Mouse (Mus musculus): ENCODE data around the gene Car15. TPM values are rescaled to one million over a fixed set of nuclear protein-coding genes. Genes with fewer than 3 reads are reported as not detected.

The Car15 gene
- polyA plus RNA-seq, 1 experiment from 2014 or later: 0.39 TPM

GRCm38 (mm10) chr16:17842437-17842836 is 4.3 kb upstream of the Car15 start:
- 93% methylated on average over 7 of the region's 7 CpGs for WGBS
- no peak for ATAC-seq
- H3K36me3 ChIP-seq (ENCODE audit: control insufficient read depth, insufficient read depth): peaks cover 62% of the 10 kb centered on the region

GRCm38 (mm10) chr16:17839976-17840375 is 1.8 kb upstream of the Car15 start:
- H3K4me3 ChIP-seq (ENCODE audit: low read depth, low read length): no peak overlapping the region
- no peak for ATAC-seq
- H3K27ac ChIP-seq (ENCODE audit: low read depth, low read length): no peak overlapping the region
- H3K36me3 ChIP-seq (ENCODE audit: control insufficient read depth, insufficient read depth): peaks cover 40% of the 10 kb centered on the region
- H3K4me2 ChIP-seq (replicated peaks; ENCODE audit: low read depth): no peak overlapping the region
- 84% methylated on average over 4 of the region's 4 CpGs for WGBS
- H3K27me3 ChIP-seq (replicated peaks; ENCODE audit: control insufficient read depth, insufficient read depth, low read length): peaks cover 17% of the 10 kb centered on the region
- no peak overlapping the region for H3K9ac ChIP-seq (ENCODE audit: low read depth, low read length)
- H3K4me1 ChIP-seq (replicated peaks; ENCODE audit: control insufficient read depth, insufficient read depth, low read length): no peaks in the 10 kb centered on the region
- TF ChIP-seq CTCF (IDR thresholded peaks at IDR 0.05; ENCODE audit: low read depth): no peak
- no peaks in the 10 kb centered on the region for H3K9me3 ChIP-seq (ENCODE audit: control insufficient read depth)

More at GRCm38 (mm10) chr16:17842437-17842836, 4.3 kb upstream of the Car15 start:
- peak overlapping the region; percentile 7; the same call in 1 of the 2 replicates for H3K27ac ChIP-seq (ENCODE audit: low read depth, low read length)
- no peak overlapping the region for H3K4me3 ChIP-seq (ENCODE audit: low read depth, low read length)
- TF ChIP-seq CTCF (IDR thresholded peaks at IDR 0.05; ENCODE audit: low read depth): no peak
- no peak overlapping the region for H3K4me2 ChIP-seq (replicated peaks; ENCODE audit: low read depth)
- H3K9ac ChIP-seq (ENCODE audit: low read depth, low read length): no peak overlapping the region
- H3K4me1 ChIP-seq (replicated peaks; ENCODE audit: control insufficient read depth, insufficient read depth, low read length): no peaks in the 10 kb centered on the region
- no peaks in the 10 kb centered on the region for H3K9me3 ChIP-seq (ENCODE audit: control insufficient read depth)
- H3K27me3 ChIP-seq (replicated peaks; ENCODE audit: control insufficient read depth, insufficient read depth, low read length): no peaks in the 10 kb centered on the region

DNA sequence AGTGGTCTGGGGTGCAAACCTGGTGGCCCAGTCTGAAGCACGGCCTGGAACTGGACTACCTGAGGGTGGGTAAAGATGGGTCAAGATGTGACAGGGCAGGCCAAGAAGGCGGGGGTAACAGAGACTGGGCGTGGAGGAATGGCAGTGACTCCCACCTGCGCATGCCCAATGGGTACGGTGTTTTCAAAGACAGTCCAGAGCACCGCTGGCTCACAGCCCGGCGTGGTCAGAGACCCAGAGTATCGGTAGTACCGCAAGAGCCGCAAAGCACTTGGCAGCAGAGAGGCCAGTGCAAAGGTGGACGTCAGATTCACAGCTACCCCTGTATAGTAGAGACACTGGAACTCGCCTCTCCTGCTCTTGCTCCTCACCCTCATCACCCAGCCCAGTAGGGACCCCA is 2.7 kb downstream of the Car15 start:
- ATAC-seq: no peak
- 45% methylated on average over 13 of the region's 13 CpGs for WGBS
- H3K9ac ChIP-seq (ENCODE audit: low read depth, low read length): no peak overlapping the region

DNA sequence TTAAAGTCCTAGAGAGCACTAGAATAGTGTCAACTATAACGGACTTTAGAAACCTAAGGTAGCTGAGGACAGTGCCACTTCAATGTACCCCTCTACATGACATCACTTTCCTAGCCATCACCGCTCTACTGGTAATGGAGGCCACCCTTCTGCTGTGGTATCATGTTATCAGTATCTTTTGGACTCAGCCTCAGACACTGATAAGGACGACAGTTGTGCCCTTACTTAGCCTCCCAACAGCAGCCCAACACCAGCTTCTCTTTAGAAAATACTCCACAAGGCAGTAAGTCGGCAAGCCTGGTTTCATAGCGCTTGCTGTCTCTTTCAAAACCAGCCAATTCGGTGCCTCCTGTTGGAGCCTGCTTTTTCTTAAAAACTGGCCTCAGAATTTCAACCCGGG is 3.6 kb downstream of the Car15 start:
- Histone ChIP-seq H3K9ac (ENCODE audit: low read depth, low read length) (no peak overlapping the region), H3K27me3 (replicated peaks; ENCODE audit: control insufficient read depth, insufficient read depth, low read length) (peaks cover 66% of the 10 kb centered on the region), H3K4me3 (ENCODE audit: low read depth, low read length) (peak overlapping the region; percentile 60; the same call in 1 of the 2 replicates), H3K4me1 (replicated peaks; ENCODE audit: control insufficient read depth, insufficient read depth, low read length) (0 out of 2 replicates have a peak, but pooled peaks cover 4% of the 10 kb centered on the region), H3K27ac (ENCODE audit: low read depth, low read length) (no peak overlapping the region), H3K4me2 (replicated peaks; ENCODE audit: low read depth) (0 out of 2 replicates have a peak overlapping the region, but pooled peaks have one; percentile 99), H3K36me3 (ENCODE audit: control insufficient read depth, insufficient read depth) (no peaks in the 10 kb centered on the region), H3K9me3 (ENCODE audit: control insufficient read depth) (no peaks in the 10 kb centered on the region)
- ATAC-seq: no peak
- 49% methylated on average over 7 of the region's 7 CpGs for WGBS
- TF ChIP-seq CTCF (IDR thresholded peaks at IDR 0.05; ENCODE audit: low read depth): no peak

More for the DNA sequence above, 2.7 kb downstream of the Car15 start:
- no peak overlapping the region for H3K4me2 ChIP-seq (replicated peaks; ENCODE audit: low read depth)
- H3K4me1 ChIP-seq (replicated peaks; ENCODE audit: control insufficient read depth, insufficient read depth, low read length): 0 out of 2 replicates have a peak, but pooled peaks cover 4% of the 10 kb centered on the region
- no peak overlapping the region for H3K4me3 ChIP-seq (ENCODE audit: low read depth, low read length)
- no peaks in the 10 kb centered on the region; the same call in 1 of the 2 replicates for H3K36me3 ChIP-seq (ENCODE audit: control insufficient read depth, insufficient read depth)
- no peak for TF ChIP-seq CTCF (IDR thresholded peaks at IDR 0.05; ENCODE audit: low read depth)
- H3K9me3 ChIP-seq (ENCODE audit: control insufficient read depth): no peaks in the 10 kb centered on the region
- no peak overlapping the region for H3K27ac ChIP-seq (ENCODE audit: low read depth, low read length)
- H3K27me3 ChIP-seq (replicated peaks; ENCODE audit: control insufficient read depth, insufficient read depth, low read length): peaks cover 62% of the 10 kb centered on the region

GRCm38 (mm10) chr16:17833681-17834399 is 4.3 kb downstream of the Car15 start:
- H3K27ac ChIP-seq (ENCODE audit: low read depth, low read length): no peak overlapping the region
- peak overlapping the region; percentile 99 for H3K4me2 ChIP-seq (replicated peaks; ENCODE audit: low read depth)
- TF ChIP-seq CTCF (IDR thresholded peaks at IDR 0.05; ENCODE audit: low read depth): no peak
- no peaks in the 10 kb centered on the region for H3K9me3 ChIP-seq (ENCODE audit: control insufficient read depth)
- H3K4me1 ChIP-seq (replicated peaks; ENCODE audit: control insufficient read depth, insufficient read depth, low read length): 0 out of 2 replicates have a peak, but pooled peaks cover 4% of the 10 kb centered on the region
- peak overlapping the region; percentile 60 for H3K4me3 ChIP-seq (ENCODE audit: low read depth, low read length)
- ATAC-seq: no peak
- H3K27me3 ChIP-seq (replicated peaks; ENCODE audit: control insufficient read depth, insufficient read depth, low read length): peaks cover 66% of the 10 kb centered on the region
- peak overlapping the region; percentile 17; the same call in 1 of the 2 replicates for H3K9ac ChIP-seq (ENCODE audit: low read depth, low read length)
- H3K36me3 ChIP-seq (ENCODE audit: control insufficient read depth, insufficient read depth): no peaks in the 10 kb centered on the region
- WGBS: under 1% methylated on average over 79 of the region's 103 CpGs

GRCm38 (mm10) chr16:17833321-17833680 is 4.9 kb downstream of the Car15 start:
- Histone ChIP-seq H3K27me3 (replicated peaks; ENCODE audit: control insufficient read depth, insufficient read depth, low read length) (peaks cover 66% of the 10 kb centered on the region), H3K4me1 (replicated peaks; ENCODE audit: control insufficient read depth, insufficient read depth, low read length) (0 out of 2 replicates have a peak, but pooled peaks cover 4% of the 10 kb centered on the region), H3K9ac (ENCODE audit: low read depth, low read length) (0 out of 2 replicates have a peak overlapping the region, but pooled peaks have one; percentile 17), H3K4me2 (replicated peaks; ENCODE audit: low read depth) (peak overlapping the region; percentile 99), H3K36me3 (ENCODE audit: control insufficient read depth, insufficient read depth) (no peaks in the 10 kb centered on the region), H3K27ac (ENCODE audit: low read depth, low read length) (no peak overlapping the region), H3K9me3 (ENCODE audit: control insufficient read depth) (no peaks in the 10 kb centered on the region), H3K4me3 (ENCODE audit: low read depth, low read length) (peak overlapping the region; percentile 60)
- ATAC-seq: no peak
- TF ChIP-seq CTCF (IDR thresholded peaks at IDR 0.05; ENCODE audit: low read depth): no peak
- WGBS: 1% methylated on average over 37 of the region's 37 CpGs

All from intestine, postnatal 0 days (tissue).